Mouse (Mus musculus) kidney, embryonic 16.5 days (tissue): ENCODE data around the gene Wdtc1. TPM values are rescaled to one million over a fixed set of nuclear protein-coding genes. Genes with fewer than 3 reads are reported as not detected.

ENCODE experiments used
- ATAC-seq: fragments of 200-750 bp; cut with Nextera tagmentation; 2 replicates; pipeline ENCODE4 v1.8.0; 2017; ENCODE audit warnings: moderate TSS enrichment; ENCODE audit not compliant: low FRiP score, low TSS enrichment
- H3K27ac ChIP-seq: fragments of 300-500 bp; sonication (generic); 2 replicates; pipeline ENCODE4 v1.5.1; 2014; ENCODE audit warnings: low read length
- H3K27me3 ChIP-seq: fragments of 300-500 bp; sonication (generic); 2 replicates; pipeline ENCODE4 v1.6.1; 2014; ENCODE audit warnings: low read length, control low read depth, mixed read lengths; ENCODE audit not compliant: insufficient read depth
- H3K36me3 ChIP-seq: fragments of 300-500 bp; sonication (generic); 2 replicates; pipeline ENCODE4 v1.6.1; 2014; ENCODE audit warnings: low read length, control low read depth, mixed read lengths; ENCODE audit not compliant: insufficient read depth
- H3K4me1 ChIP-seq: fragments of 300-500 bp; sonication (generic); 2 replicates; pipeline ENCODE4 v1.6.1; 2014; ENCODE audit warnings: low read length, control low read depth, mixed read lengths; ENCODE audit not compliant: insufficient read depth
- H3K4me2 ChIP-seq: fragments of 300-500 bp; sonication (generic); replicated peaks from 2 replicates; pipeline ENCODE4 v1.6.1; 2014; ENCODE audit warnings: low read depth, low read length
- H3K4me3 ChIP-seq: fragments of 300-500 bp; sonication (generic); 2 replicates; pipeline ENCODE4 v1.5.1; 2014; ENCODE audit warnings: mild to moderate bottlenecking, low read length
- H3K9ac ChIP-seq: fragments of 300-500 bp; sonication (generic); replicated peaks from 2 replicates; pipeline ENCODE4 v1.6.1; 2014; ENCODE audit warnings: low read length
- H3K9me3 ChIP-seq: fragments of 300-500 bp; sonication (generic); 2 replicates; pipeline ENCODE4 v1.6.1; 2016; ENCODE audit warnings: low read length, control low read depth
- WGBS: fragments of 180-500 bp; shearing (Covaris S2); extraction: QIAGEN DNeasy Blood & Tissue Kit; methylation state at CpG from one replicate; pipeline ENCODE4 v1.1.7; 2014; 5-methylcytosine and 5-hydroxymethylcytosine counted together
- polyA plus RNA-seq: library from polyadenylated mRNA; unstranded; fragments of >200 nt; fragmentation: Nextera tagmentation; extraction: Ambion mirVana; gene quantifications from 2 replicates; pipeline ENCODE4 v1.2.1, GENCODE M21; 2015

The Wdtc1 gene
- polyA plus RNA-seq, 1 experiment from 2014 or later, result 12.9 TPM

GRCm38 (mm10) chr4:133354641-133355040 is 1.4 kb upstream of the Wdtc1 start:
- H3K27ac ChIP-seq, result no peak overlapping the region
- no peaks in the 10 kb centered on the region for H3K9me3 ChIP-seq
- no peak overlapping the region for H3K4me3 ChIP-seq
- H3K4me1 ChIP-seq, result no peaks in the 10 kb centered on the region
- no peak for ATAC-seq
- no peak overlapping the region for H3K9ac ChIP-seq
- no peaks in the 10 kb centered on the region for H3K27me3 ChIP-seq
- no peak overlapping the region for H3K4me2 ChIP-seq
- WGBS, result 93% methylated on average over 6 of the region's 6 CpGs
- H3K36me3 ChIP-seq, result no peaks in the 10 kb centered on the region

GRCm38 (mm10) chr4:133352797-133353196 is 484 bp downstream of the Wdtc1 start:
- no peaks in the 10 kb centered on the region for H3K9me3 ChIP-seq
- H3K4me2 ChIP-seq, result no peak overlapping the region
- no peak overlapping the region for H3K27ac ChIP-seq
- no peak overlapping the region for H3K9ac ChIP-seq
- H3K27me3 ChIP-seq, result no peaks in the 10 kb centered on the region
- no peak for ATAC-seq
- no peak overlapping the region for H3K4me3 ChIP-seq
- WGBS, result 74% methylated on average over 10 of the region's 10 CpGs
- H3K4me1 ChIP-seq, result no peaks in the 10 kb centered on the region
- no peaks in the 10 kb centered on the region for H3K36me3 ChIP-seq

DNA sequence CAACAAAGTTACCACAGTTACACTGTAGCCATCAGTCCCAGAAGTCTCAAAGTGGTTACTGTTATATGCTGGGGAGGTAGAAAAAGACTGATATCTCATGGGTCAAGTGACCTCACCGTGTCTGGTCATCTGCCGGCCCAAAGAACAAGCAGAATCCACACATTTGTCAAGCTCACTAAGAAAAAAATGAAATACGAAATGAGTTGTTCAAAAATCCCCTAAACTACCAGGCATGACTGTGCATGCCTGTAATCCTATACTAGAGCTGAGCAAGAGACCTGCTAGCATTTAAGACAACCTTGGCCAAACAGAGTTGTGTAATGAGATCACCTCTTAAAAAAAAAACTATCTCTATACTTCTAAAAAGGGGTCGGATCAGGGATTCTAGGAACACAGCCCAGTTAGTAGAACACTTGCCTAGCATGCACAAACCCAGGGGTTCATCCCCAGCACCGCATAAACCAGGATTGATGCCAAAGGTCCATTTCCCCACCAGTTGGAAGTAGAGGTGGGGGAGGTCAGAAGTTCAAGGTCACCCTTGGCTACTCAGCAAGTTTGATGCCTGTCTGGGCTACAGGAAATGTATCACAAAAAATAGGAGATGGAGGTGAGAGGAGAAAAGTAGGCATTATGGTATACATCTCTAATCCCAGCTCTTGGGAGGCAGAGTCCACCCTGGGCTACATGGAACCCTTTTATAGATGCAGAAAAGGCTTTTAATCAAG is 5.1 kb downstream of the Wdtc1 start:
- H3K9me3 ChIP-seq, result no peaks in the 10 kb centered on the region
- H3K9ac ChIP-seq, result no peak overlapping the region
- no peak for ATAC-seq
- no peak overlapping the region for H3K4me2 ChIP-seq
- H3K4me1 ChIP-seq, result no peaks in the 10 kb centered on the region
- H3K36me3 ChIP-seq, result no peaks in the 10 kb centered on the region
- no peak overlapping the region for H3K27ac ChIP-seq
- no peaks in the 10 kb centered on the region for H3K27me3 ChIP-seq
- WGBS, result 83% methylated on average over 5 of the region's 5 CpGs
- no peak overlapping the region for H3K4me3 ChIP-seq

- ATAC-seq, result no peak
- no peak overlapping the region for H3K4me2 ChIP-seq
- H3K4me1 ChIP-seq, result no peaks in the 10 kb centered on the region
- whole genome bisulfite sequencing, result 76% methylated on average over 4 of the region's 4 CpGs
- H3K36me3 ChIP-seq, result no peaks in the 10 kb centered on the region
- H3K9me3 ChIP-seq, result no peaks in the 10 kb centered on the region
- H3K27me3 ChIP-seq, result no peaks in the 10 kb centered on the region
- H3K9ac ChIP-seq, result no peak overlapping the region
- no peak overlapping the region for H3K4me3 ChIP-seq
- no peak overlapping the region for H3K27ac ChIP-seq
Observed at GRCm38 (mm10) chr4:133347624-133348023, 5.7 kb downstream of the Wdtc1 start.

- WGBS, result 60% methylated on average over 4 of the region's 4 CpGs
- Histone ChIP-seq H3K27ac (no peak overlapping the region), H3K4me3 (no peak overlapping the region), H3K36me3 (no peaks in the 10 kb centered on the region), H3K9ac (no peak overlapping the region; the same call in 1 of the 2 replicates), H3K4me2 (no peak overlapping the region), H3K9me3 (no peaks in the 10 kb centered on the region), H3K4me1 (no peaks in the 10 kb centered on the region), H3K27me3 (no peaks in the 10 kb centered on the region)
- ATAC-seq, result no peak
Observed at GRCm38 (mm10) chr4:133346577-133346976, 6.7 kb downstream of the Wdtc1 start.

DNA sequence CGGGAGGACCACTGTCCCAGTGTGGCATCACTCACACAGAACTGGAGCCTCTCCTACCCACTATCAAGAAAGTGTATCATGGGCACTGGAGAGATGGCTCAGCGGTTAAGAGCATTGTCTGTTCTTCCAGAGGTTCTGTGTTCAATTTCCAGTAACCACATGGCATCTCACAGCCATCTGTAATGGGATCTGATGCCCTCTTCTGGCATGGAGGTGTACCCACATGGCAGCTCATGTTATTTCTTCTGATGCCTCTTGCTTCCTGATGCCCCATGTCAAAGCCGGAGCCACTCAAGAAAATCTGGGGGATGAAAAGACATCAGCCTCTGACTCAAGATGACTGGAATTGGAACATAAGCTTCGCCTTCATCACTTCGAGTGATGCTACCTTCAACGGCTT is 7.6 kb downstream of the Wdtc1 start:
- H3K9ac ChIP-seq, result no peak overlapping the region
- ATAC-seq, result no peak
- no peak overlapping the region for H3K27ac ChIP-seq
- WGBS, result 90% methylated on average over 6 of the region's 6 CpGs
- no peak overlapping the region for H3K4me3 ChIP-seq
- no peaks in the 10 kb centered on the region for H3K36me3 ChIP-seq
- H3K27me3 ChIP-seq, result no peaks in the 10 kb centered on the region
- no peak overlapping the region for H3K4me2 ChIP-seq
- no peaks in the 10 kb centered on the region for H3K4me1 ChIP-seq
- H3K9me3 ChIP-seq, result no peaks in the 10 kb centered on the region

GRCm38 (mm10) chr4:133344112-133344511 is 9.2 kb downstream of the Wdtc1 start:
- no peaks in the 10 kb centered on the region for H3K36me3 ChIP-seq
- peaks cover 4% of the 10 kb centered on the region; the same call in 1 of the 2 replicates for H3K4me1 ChIP-seq
- H3K4me3 ChIP-seq, result no peak overlapping the region
- no peaks in the 10 kb centered on the region for H3K9me3 ChIP-seq
- no peak overlapping the region for H3K9ac ChIP-seq
- WGBS, result 9% methylated on average over 4 of the region's 4 CpGs
- no peak overlapping the region for H3K4me2 ChIP-seq
- ATAC-seq, result no peak
- H3K27ac ChIP-seq, result no peak overlapping the region
- H3K27me3 ChIP-seq, result no peaks in the 10 kb centered on the region

DNA sequence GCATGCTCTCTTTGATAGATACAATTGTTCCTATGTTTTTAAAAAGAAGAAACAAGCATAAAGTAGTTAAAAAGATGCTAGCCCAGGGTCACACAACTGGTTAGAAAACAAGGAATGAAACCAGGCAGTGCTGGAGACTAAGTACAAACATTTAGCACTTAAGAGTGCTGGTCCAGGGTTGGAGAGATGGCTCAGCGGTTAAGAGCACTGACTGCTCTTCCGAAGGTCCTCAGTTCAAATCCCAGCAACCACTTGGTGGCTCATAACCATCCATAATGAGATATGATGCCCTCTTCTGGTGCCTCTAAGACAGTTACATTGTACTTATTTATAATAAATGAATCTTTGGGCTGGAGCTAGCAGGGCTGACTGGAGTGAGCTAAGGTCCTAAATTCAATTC is 13.1 kb downstream of the Wdtc1 start:
- Histone ChIP-seq H3K27me3 (no peaks in the 10 kb centered on the region), H3K4me1 (peaks cover 14% of the 10 kb centered on the region), H3K27ac (no peak overlapping the region), H3K9ac (no peak overlapping the region), H3K36me3 (no peaks in the 10 kb centered on the region), H3K4me2 (no peak overlapping the region), H3K4me3 (no peak overlapping the region), H3K9me3 (no peaks in the 10 kb centered on the region)
- WGBS, result 91% methylated on average over 2 of the region's 2 CpGs
- ATAC-seq, result no peak

- Histone ChIP-seq H3K9ac (peak overlapping the region; percentile 87), H3K36me3 (no peaks in the 10 kb centered on the region), H3K4me2 (peak overlapping the region; percentile 82), H3K27ac (peak overlapping the region; percentile 69), H3K4me3 (peak overlapping the region; percentile 88), H3K4me1 (peaks cover 14% of the 10 kb centered on the region), H3K9me3 (no peaks in the 10 kb centered on the region), H3K27me3 (no peaks in the 10 kb centered on the region)
- ATAC-seq, result peak; percentile 97
- WGBS, result under 1% methylated on average over 55 of the region's 60 CpGs
Observed at GRCm38 (mm10) chr4:133339148-133339749, 14.0 kb downstream of the Wdtc1 start.

GRCm38 (mm10) chr4:133338521-133339095 is 14.7 kb downstream of the Wdtc1 start:
- Histone ChIP-seq H3K4me3 (peak overlapping the region; percentile 88), H3K4me2 (peak overlapping the region; percentile 82)
- under 1% methylated on average over 37 of the region's 39 CpGs for WGBS

More at GRCm38 (mm10) chr4:133338521-133339095, 14.7 kb downstream of the Wdtc1 start:
- ATAC-seq, result peak; percentile 18
- no peaks in the 10 kb centered on the region for H3K9me3 ChIP-seq
- H3K36me3 ChIP-seq, result no peaks in the 10 kb centered on the region
- H3K4me1 ChIP-seq, result peaks cover 14% of the 10 kb centered on the region
- peak overlapping the region; percentile 69 for H3K27ac ChIP-seq
- no peaks in the 10 kb centered on the region for H3K27me3 ChIP-seq
- H3K9ac ChIP-seq, result peak overlapping the region; percentile 87
